ENCODE assay signal across 19 mouse cellular contexts in the genomic region with DNA sequence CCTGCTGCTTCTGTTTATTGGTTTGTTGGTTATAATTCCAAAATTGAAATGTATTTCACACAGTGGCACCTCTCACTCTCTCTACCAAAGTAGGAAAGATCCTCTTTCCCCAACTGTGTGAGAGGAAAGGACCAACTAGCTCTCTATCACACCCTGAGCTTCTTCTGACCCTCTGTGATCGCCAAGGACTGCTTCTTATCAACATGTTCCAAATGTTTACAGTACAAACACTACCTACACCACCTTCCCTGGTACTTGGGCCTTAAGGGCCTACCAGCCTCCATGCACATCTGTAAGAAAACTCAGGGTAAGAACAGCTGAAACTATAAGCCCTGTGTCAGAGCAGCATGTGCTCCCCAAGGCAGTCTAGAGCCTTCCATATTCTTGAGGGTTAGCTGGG. TPM values are rescaled to one million over a fixed set of nuclear protein-coding genes. Genes with fewer than 3 reads are reported as not detected.
"Had no signal": no experiment of that assay in that cellular context is flagged by ENCODE, and none has a peak within 500 bp of the region (broad histone marks: within the 10 kb centered on the region; RNA-seq: fewer than 3 reads in every experiment).

No protein-coding gene starts in this region.

- H3K4me2 ChIP-seq: liver, embryonic 15.5 days; lung, embryonic 14.5 days; neural tube, embryonic 13.5 days had no signal

- H3K36me3 ChIP-seq: limb, embryonic 10.5 days; liver, embryonic 15.5 days; midbrain, embryonic 10.5 days; neural tube, embryonic 13.5 days had no signal

- ATAC-seq: midbrain, embryonic 16.5 days had no signal

- H3K9me3 ChIP-seq: limb, embryonic 10.5 days; liver, embryonic 15.5 days; midbrain, embryonic 10.5 days; neural tube, embryonic 13.5 days had no signal

- H3K4me3 ChIP-seq: left cerebral cortex, adult 2 months; limb, embryonic 10.5 days; liver, embryonic 15.5 days; midbrain, embryonic 10.5 days; neural tube, embryonic 13.5 days had no signal

- H3K4me1 ChIP-seq: liver, embryonic 15.5 days had no signal

- H3K9ac ChIP-seq: liver, embryonic 15.5 days; lung, embryonic 14.5 days; neural tube, embryonic 13.5 days had no signal

- H3K27ac ChIP-seq: left cerebral cortex, adult 2 months; limb, embryonic 10.5 days; liver, embryonic 15.5 days; midbrain, embryonic 10.5 days; neural tube, embryonic 13.5 days had no signal

- DNase-seq: kidney, postnatal 25 days; lung, embryonic 14.5 days; lung, postnatal 10 days; lung, postnatal 4 days; retina, postnatal 1 day; right cerebral cortex, postnatal 4 days; spleen, adult 18-20 months; thymus, adult 18-20 months; thymus, postnatal 14 days had no signal

RNA-seq across cellular contexts. Expression of gene Irx4, which starts 17.5 kb away (rescaled TPM):
- total RNA-seq: layer of hippocampus, postnatal 25 days; left cerebral cortex, adult 2 months; left cerebral cortex, postnatal 14 days; megakaryocyte, adult 5-6 weeks had no signal
- polyA plus RNA-seq: liver, embryonic 15.5 days; lung, embryonic 14.5 days; stomach, embryonic 14.5 days had no signal
